Mouse (Mus musculus) mature B cell (primary cell): Measurements from ENCODE around the gene Pilrb1.

Experiments
- in situ Hi-C: fragments of 300-500 bp; cut with MboI; formaldehyde crosslinking; loops from 2 replicates; pipeline ENCODE4 v1.14.3; 2019

The Pilrb1 gene

DNA sequence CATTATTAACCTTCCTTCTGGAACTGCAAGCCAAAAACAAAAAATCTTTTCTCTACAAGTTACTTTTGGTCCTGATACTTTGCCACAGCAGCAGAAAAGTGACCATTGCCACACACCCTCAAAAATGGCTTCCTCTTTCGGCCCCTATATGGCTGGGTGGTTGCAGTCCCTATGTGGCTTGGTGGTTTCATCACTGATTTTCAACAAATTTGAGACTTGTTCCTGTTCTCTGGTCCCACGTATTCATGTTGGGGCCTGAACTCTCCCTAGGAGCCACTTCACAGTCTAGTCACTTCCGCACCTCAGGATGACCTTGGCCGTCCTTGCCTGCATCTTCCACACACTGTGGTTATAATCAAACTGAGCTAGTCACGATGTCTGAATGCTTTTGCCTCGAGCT lies 29.2 kb downstream of the Pilrb1 start:
- in situ Hi-C loops, result no loop called here

DNA sequence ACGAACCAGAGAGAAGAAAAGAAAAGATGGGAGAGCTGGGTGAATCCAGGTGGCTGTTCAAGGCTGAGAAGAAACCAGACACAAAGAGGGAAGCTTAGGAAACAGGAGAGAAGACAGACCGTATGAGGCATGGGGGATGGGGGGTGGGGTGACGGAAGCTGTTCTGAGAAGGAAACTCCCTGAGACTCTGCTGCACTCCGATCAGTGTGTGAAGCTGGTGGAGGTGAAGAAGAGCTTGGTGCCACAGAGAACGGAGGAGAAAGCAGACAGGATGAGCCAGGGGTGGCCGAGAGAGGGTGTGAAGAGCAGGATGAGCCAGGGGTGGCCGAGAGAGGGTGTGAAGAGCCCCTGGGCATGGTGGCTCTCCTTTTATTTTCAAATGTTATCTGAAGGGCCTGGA lies 31.5 kb downstream of the Pilrb1 start:
- in situ Hi-C loops, result no loop called here

GRCm38 (mm10) chr5:137825971-137826370 lies 31.9 kb downstream of the Pilrb1 start:
- in situ Hi-C loops, result no loop called here

- in situ Hi-C loops, result no loop called here
These were observed 32.9 kb downstream of the Pilrb1 start for GRCm38 (mm10) chr5:137825030-137825429.

DNA sequence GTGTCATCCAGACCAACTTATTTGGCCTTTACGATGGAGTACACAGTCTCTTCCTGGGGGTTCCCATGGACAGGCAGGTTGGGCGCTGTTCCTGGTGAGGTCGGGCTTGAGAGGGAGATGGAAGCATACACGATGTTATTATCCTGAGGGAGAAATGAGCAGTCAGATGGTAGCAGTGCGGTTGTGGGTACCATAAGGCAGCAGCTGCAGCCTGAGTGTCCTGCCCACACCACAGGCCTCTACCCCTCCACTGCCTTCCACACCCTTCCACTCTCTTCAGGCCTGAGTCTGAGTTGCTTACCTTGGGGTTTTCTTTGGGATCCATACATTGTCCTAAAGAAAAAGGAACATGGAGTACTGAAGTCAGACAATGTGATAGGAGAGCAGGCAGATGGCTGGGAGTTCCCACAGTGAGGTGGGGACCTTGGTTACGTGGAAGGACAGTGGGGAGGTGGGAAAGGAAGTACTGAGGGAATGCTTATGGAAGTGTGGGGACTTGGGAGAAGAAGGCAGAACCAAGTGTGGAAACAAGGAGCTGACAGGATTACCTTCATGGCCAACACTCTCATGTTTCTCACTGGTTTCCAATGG lies 34.4 kb downstream of the Pilrb1 start:
- in situ Hi-C loops, result no loop called here

DNA sequence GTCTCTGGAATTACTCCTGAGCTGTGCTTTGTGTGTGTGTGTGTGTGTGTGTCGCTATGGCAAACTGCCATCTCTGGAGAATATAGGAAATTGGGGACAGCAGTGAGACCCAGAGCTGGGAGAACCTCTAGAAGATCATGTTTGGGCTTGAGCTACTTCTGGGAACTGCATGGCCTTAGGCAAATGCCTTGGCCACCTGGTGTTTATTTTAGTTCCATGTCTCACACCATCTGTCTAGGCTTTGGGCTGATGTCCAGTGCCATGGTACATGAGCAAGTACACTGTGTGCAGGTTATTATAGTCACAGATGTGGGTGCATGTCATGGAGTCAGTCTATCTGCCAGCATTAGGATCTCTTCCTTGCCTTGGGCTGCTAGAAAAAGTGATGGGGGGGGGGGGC lies 35.3 kb downstream of the Pilrb1 start:
- in situ Hi-C loops, result no loop called here

DNA sequence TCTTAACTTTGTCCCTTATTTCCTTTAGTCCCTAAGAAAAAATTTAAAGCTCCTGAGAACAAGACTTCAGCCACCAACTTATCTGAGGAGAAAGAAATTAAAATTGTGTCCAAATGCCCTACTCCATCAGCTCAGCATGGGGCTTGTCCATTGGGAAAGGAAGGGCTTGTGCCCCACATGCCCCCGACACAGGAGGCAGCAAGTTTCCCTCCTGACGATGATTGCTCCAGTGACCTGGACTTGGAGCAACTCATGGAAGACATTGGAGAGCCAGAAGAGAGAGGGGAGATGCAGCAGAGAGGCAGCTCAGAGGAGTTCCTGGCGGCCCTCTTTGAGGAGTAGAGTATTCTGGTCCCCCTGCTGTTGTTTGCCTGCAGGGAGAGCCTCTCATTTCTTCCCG lies 35.8 kb downstream of the Pilrb1 start:
- in situ Hi-C loops, result no loop called here

GRCm38 (mm10) chr5:137817466-137818222 lies 40.3 kb downstream of the Pilrb1 start:
- in situ Hi-C loops, result no loop called here

- in situ Hi-C loops, result no loop called here
These were observed 49.6 kb downstream of the Pilrb1 start for GRCm38 (mm10) chr5:137808316-137808715.

- in situ Hi-C loops, result no loop called here
These were observed 51.7 kb downstream of the Pilrb1 start for GRCm38 (mm10) chr5:137806158-137806557.
